Mouse (Mus musculus) limb, embryonic 15.5 days (tissue): ENCODE data around the gene Mthfsl. TPM values are rescaled to one million over a fixed set of nuclear protein-coding genes. Genes with fewer than 3 reads are reported as not detected.
"Not testable (repeated sequence)": the region's sequence is repeated elsewhere in the genome, so short reads cannot be mapped to it uniquely, and the experiment has no call there.

Source experiments
- ATAC-seq: fragments of 200-750 bp; cut with Nextera tagmentation; 2 replicates; pipeline ENCODE4 v1.8.0; 2017; ENCODE audit warnings: low read depth, moderate TSS enrichment; ENCODE audit not compliant: insufficient number of reproducible peaks, low FRiP score, low TSS enrichment
- H3K27ac ChIP-seq: fragments of 300-500 bp; sonication (generic); 2 replicates; pipeline ENCODE4 v1.5.1; 2015; ENCODE audit warnings: moderate library complexity, mild to moderate bottlenecking, inconsistent platforms
- H3K27me3 ChIP-seq: fragments of 300-500 bp; sonication (generic); 2 replicates; pipeline ENCODE4 v1.6.1; 2015; ENCODE audit warnings: inconsistent platforms
- H3K36me3 ChIP-seq: fragments of 300-500 bp; sonication (generic); 2 replicates; pipeline ENCODE4 v1.6.1; 2015; ENCODE audit warnings: inconsistent platforms
- H3K4me1 ChIP-seq: fragments of 300-500 bp; sonication (generic); 2 replicates; pipeline ENCODE4 v1.6.1; 2015; ENCODE audit warnings: inconsistent platforms
- H3K4me2 ChIP-seq: fragments of 300-500 bp; sonication (generic); 2 replicates; pipeline ENCODE4 v1.6.1; 2015; ENCODE audit warnings: mild to moderate bottlenecking, inconsistent platforms
- H3K4me3 ChIP-seq: fragments of 300-500 bp; sonication (generic); 2 replicates; pipeline ENCODE4 v1.5.1; 2015; ENCODE audit warnings: mild to moderate bottlenecking, inconsistent platforms
- H3K9ac ChIP-seq: fragments of 300-500 bp; sonication (generic); 2 replicates; pipeline ENCODE4 v1.6.1; 2015; ENCODE audit warnings: inconsistent platforms
- H3K9me3 ChIP-seq: fragments of 300-500 bp; sonication (generic); 2 replicates; pipeline ENCODE4 v1.6.1; 2016; ENCODE audit warnings: inconsistent platforms
- WGBS: fragments of 180-500 bp; shearing (Covaris S2); methylation state at CpG from one replicate; pipeline ENCODE4 v1.1.7; 2015; 5-methylcytosine and 5-hydroxymethylcytosine counted together
- polyA plus RNA-seq: library from polyadenylated mRNA; unstranded; fragments of >200 nt; fragmentation: Nextera tagmentation; extraction: Ambion mirVana; gene quantifications from 2 replicates; pipeline ENCODE4 v1.2.1, GENCODE M21; 2015

Gene Mthfsl
- polyA plus RNA-seq, 1 experiment from 2014 or later: 32.1 TPM

GRCm38 (mm10) chr9:88658341-88658740 lies 61.8 kb downstream of the Mthfsl start:
- H3K4me2 ChIP-seq, ATAC-seq, H3K9ac ChIP-seq, H3K36me3 ChIP-seq, H3K4me3 ChIP-seq, H3K27ac ChIP-seq, H3K27me3 ChIP-seq, H3K4me1 ChIP-seq, H3K9me3 ChIP-seq: not testable (repeated sequence)

GRCm38 (mm10) chr9:88650742-88651141 lies 69.4 kb downstream of the Mthfsl start:
- H3K4me3 ChIP-seq, H3K36me3 ChIP-seq, H3K27me3 ChIP-seq, H3K4me1 ChIP-seq, ATAC-seq, H3K9me3 ChIP-seq, H3K9ac ChIP-seq, H3K4me2 ChIP-seq, H3K27ac ChIP-seq: not testable (repeated sequence)
- WGBS: 95% methylated on average over 12 of the region's 15 CpGs

Other genes with a start within 250 kb of the Mthfsl start
- 94.5 and 95.0 TPM in 2 replicates for gene Syncrip, start 237.7 kb downstream of the Mthfsl start, polyA plus RNA-seq
- gene Zfp949, start 172.3 kb downstream of the Mthfsl start, polyA plus RNA-seq: 13.6 and 14.1 TPM in 2 replicates
- gene Trim43a, start 139.4 kb downstream of the Mthfsl start, polyA plus RNA-seq: 0.31 TPM in 1 of 2 replicates, not detected in the other
- gene Bcl2a1d, start 11.6 kb upstream of the Mthfsl start, polyA plus RNA-seq: 0.30 TPM in 1 of 2 replicates, not detected in the other
- gene Trim43c, start 118.9 kb upstream of the Mthfsl start, polyA plus RNA-seq: 0.19 TPM in 1 of 2 replicates, not detected in the other
- gene Bcl2a1a, start 236.6 kb upstream of the Mthfsl start, polyA plus RNA-seq: 0.24 TPM in 1 of 2 replicates, not detected in the other